Mouse (Mus musculus) NIH3T3 (cell line): Measurements from ENCODE around the gene Rbmy.
"Not testable (repeated sequence)": the region's sequence is repeated elsewhere in the genome, so short reads cannot be mapped to it uniquely, and the experiment has no call there.

ENCODE experiments used
- DNase-seq: peaks from one replicate; pipeline ENCODE4 v3.0.0-alpha.2; 2012; ENCODE audit warnings: low read depth

The Rbmy gene

GRCm38 (mm10) chrY:2830380-2830779, at the start of gene Rbmy, which contains the start of gene Gm10256:
Gene Rbmy, plus strand, starts transcription at chrY:2830680.
Gene Gm10256, plus strand, starts transcription at chrY:2830699.
- DNase-seq = not testable (repeated sequence)

GRCm38 (mm10) chrY:2796105-2796504, 34.4 kb upstream of the Rbmy start, which contains the start of gene Gm4064:
Gene Gm4064, minus strand, starts transcription at chrY:2796205.
- not testable (repeated sequence) for DNase-seq
